Mouse (Mus musculus) small intestine, adult 2 months (tissue): ENCODE data around the gene Olfr229.
"Not testable (repeated sequence)": the region's sequence is repeated elsewhere in the genome, so short reads cannot be mapped to it uniquely, and the experiment has no call there.

ENCODE experiments used
- CTCF ChIP-seq: fragments of 200-500 bp; IDR thresholded peaks from 2 replicates; pipeline ENCODE4 v1.5.1; 2012; ENCODE audit warnings: low read depth, mild to moderate bottlenecking, control low read depth, inconsistent platforms, low read length, moderate library complexity, mixed read lengths; ENCODE audit not compliant: insufficient replicate concordance, insufficient read length; ENCODE audit errors: extremely low read depth
- POLR2A ChIP-seq: fragments of 200-500 bp; IDR thresholded peaks from 2 replicates; pipeline ENCODE4 v1.6.1; 2012; ENCODE audit warnings: low read depth, mild to moderate bottlenecking, control low read depth, inconsistent platforms, low read length, moderate library complexity

- TF ChIP-seq CTCF, POLR2A: not testable (repeated sequence)
Observed at GRCm38 (mm10) chr9:39877541-39878396, 29.4 kb upstream of the Olfr229 start.
